Mouse (Mus musculus): Measurements from ENCODE around the gene Saxo1. TPM values are rescaled to one million over a fixed set of nuclear protein-coding genes. Genes with fewer than 3 reads are reported as not detected.

Saxo1 gene
- total RNA-seq (2021) = not detected

DNA sequence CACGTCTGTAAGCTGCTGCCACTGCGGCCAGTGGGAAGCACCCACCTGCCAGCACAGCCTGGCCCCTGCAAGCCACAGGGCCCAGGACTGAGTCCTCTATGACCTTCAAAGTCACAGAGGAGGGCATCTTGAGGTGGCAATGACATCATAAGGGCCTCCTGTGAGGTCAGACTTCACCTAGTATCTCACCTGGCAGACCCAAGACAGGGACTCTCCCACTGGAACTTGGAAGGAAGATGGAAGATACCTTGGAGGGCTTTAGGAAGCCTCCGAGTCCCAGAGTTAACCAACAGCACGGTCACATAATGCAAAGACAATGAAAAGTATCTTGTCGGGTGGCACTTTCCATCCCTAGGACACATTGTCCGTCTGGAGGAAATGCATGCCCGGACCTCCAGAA, at the start of gene Saxo1:
Gene Saxo1 (minus strand): TSS at position 101 of the 400 bp plus-strand sequence.
- no peak for DNase-seq
- intact Hi-C loops (cut with DNase I) = loop anchor here (5.0 to 10.0 kb wide), 2 partner anchors 626 to 1153 kb away; no protein-coding TSS in a partner anchor

GRCm38 (mm10) chr4:86591304-86591703, 33.2 kb upstream of the Saxo1 start:
- no peak for DNase-seq
- intact Hi-C loops (cut with DNase I) = no loop called here

DNA sequence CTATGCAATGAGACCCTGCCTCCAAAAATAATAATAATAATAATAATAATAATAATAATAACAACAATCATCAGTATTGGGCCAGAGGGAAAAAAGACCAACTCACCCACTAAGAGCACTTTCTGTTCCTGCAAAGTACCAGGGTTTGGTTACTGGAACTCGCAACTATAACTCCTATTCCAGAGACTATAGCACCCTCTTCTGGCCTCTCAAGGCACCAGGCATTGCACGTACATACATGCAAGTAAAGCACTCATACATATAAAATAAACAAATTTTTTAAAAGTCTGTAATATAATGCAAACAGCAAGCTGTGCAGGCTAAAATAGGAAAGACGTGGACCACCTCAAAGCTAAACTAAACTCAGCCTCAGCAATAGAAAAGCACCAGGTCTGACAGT, 30.1 kb upstream of the Saxo1 start:
- DNase-seq = no peak

GRCm38 (mm10) chr4:86580591-86580990, 22.5 kb upstream of the Saxo1 start:
- no peak for DNase-seq
- intact Hi-C loops (cut with DNase I) = no loop called here

More for the DNA sequence above, 30.1 kb upstream of the Saxo1 start:
- intact Hi-C loops (cut with DNase I) = no loop called here

GRCm38 (mm10) chr4:86580056-86580455, 21.9 kb upstream of the Saxo1 start:
- no peak for DNase-seq
- intact Hi-C loops (cut with DNase I) = no loop called here

DNA sequence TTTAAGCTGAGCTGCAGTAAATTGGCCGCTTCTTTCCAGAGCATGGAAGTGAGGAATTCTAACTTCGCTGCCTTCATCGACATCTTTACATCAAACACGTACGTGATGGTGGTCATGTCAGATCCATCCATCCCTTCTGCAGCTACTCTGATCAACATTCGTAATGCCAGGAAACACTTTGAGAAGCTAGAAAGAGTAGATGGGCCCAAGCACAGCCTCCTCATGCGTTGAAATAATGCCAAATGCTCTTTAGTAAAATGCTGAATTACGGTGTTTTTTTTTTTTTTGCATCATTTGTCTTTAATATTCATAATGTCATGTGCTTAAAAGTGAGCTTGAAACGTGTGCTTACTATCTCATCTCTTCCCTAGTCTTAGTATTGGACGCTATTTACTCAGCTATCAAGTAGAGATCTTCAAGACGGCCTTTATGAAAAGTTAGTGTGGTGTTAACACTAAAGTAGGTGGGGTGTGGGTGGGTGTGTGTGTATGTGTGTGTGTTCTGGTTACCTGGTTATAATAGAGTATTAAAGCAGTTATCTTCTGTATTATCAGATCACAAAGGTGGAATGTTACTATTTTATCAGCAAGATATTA, 18.6 kb upstream of the Saxo1 start:
- intact Hi-C loops (cut with DNase I) = loop anchor here (5.0 to 10.0 kb wide), 2 partner anchors 171 to 278 kb away; partner anchors contain the start of genes Dennd4c and Rps6
- DNase-seq = no peak

- DNase-seq = peak; percentile 6 to 17
These were observed 18.0 kb upstream of the Saxo1 start for GRCm38 (mm10) chr4:86576120-86576541.

DNA sequence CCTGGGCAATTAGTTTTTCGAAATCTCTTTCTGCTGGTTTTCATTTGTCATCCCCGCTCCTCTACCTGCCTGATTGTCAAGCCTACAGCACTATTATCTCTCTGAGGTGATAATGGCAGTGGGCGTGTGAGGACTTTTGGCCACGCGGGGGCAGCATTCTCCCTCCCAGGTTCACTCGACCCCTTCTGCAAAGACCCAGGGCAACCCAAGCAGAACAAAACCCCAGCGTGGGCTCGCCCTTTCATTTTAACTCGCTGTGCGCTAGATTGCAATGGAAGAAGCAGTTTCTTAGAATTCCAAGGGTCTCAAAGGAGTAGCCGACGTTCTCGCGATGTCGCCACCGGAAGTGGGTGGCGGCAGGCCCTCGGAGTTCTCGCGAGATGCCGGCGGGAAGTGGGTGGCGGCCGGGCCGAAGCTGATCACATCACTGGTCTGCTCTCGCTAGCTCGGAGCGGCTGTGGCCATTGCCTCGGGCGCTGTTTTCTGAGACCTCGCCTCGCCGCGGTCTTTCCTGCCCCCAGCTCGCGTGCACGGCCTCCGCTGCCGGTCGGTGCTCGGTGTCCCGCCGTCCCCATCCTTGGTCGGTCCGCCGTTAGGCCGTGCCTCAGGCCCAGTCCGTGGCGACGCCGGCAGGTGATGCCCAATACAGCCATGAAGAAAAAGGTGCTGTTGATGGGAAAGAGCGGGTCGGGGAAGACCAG, 17.3 kb upstream of the Saxo1 start, which contains the start of gene Rraga:
Gene Rraga (plus strand): TSS at position 386 of the 701 bp plus-strand sequence.
- DNase-seq = peak; percentile 97 to 98
- intact Hi-C loops (cut with DNase I) = loop anchor here (1.0 to 10.0 kb wide), 4 partner anchors 35 to 279 kb away; partner anchors contain the start of genes Dennd4c and Rps6

More at GRCm38 (mm10) chr4:86576120-86576541, 18.0 kb upstream of the Saxo1 start:
- intact Hi-C loops (cut with DNase I) = loop anchor here (5.0 to 10.0 kb wide), 2 partner anchors 171 to 279 kb away; partner anchors contain the start of genes Dennd4c and Rps6

GRCm38 (mm10) chr4:86574939-86575282, 16.8 kb upstream of the Saxo1 start:
- intact Hi-C loops (cut with DNase I) = loop anchor here (1.0 to 10.0 kb wide), 4 partner anchors 36 to 280 kb away; partner anchors contain the start of genes Dennd4c and Rps6
- peak in 1 of 2 experiments; percentile 5 for DNase-seq

DNA sequence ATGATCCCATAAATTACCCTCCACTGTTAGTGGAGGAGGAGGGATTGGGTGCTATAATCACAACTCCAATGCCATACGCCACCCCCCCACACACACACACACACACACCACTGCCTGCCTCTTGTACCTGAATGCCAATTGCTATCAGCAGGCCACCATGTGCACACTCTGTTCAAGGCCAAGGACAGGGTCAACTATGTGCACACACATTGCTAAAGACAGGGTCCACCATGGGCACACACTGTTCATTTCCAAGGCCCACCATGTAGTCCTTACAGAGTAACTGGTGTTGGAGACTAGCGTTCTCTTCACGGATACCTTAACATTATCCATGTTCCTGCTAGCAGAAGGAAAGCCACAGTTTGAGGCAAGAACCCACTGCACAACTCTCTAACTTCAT, 2.9 kb upstream of the Saxo1 start:
- intact Hi-C loops (cut with DNase I) = no loop called here
- DNase-seq = no peak

DNA sequence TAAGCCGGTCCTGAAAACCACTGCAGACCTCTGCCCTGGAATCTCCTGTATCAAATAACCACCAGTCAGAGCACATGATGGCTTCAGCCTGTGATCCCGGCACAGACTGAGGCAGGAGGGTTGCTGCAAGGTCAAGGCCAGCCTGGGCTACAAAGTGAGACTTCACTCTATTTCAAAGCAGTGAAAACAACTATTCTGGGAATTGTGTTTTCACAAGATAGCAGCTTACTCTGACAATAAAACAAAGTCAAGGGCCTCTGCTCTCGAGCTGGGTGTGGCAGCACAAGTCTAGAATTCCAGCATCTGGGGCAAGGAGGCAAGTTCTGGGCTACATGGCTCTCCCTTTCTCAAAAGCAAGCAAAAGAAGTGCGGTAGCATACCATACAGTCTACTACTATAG, 878 bp upstream of the Saxo1 start:
- DNase-seq = no peak
- intact Hi-C loops (cut with DNase I) = loop anchor here (5.0 to 10.0 kb wide), 2 partner anchors 627 to 1154 kb away; no protein-coding TSS in a partner anchor

GRCm38 (mm10) chr4:86557371-86557770, 757 bp downstream of the Saxo1 start:
- intact Hi-C loops (cut with DNase I) = loop anchor here (5.0 to 10.0 kb wide), 2 partner anchors 625 to 1153 kb away; no protein-coding TSS in a partner anchor
- no peak for DNase-seq

GRCm38 (mm10) chr4:86555035-86555707, 3.0 kb downstream of the Saxo1 start:
- no peak for DNase-seq
- intact Hi-C loops (cut with DNase I) = loop anchor here (1.0 to 10.0 kb wide), 3 partner anchors 623 to 1150 kb away; no protein-coding TSS in a partner anchor

- intact Hi-C loops (cut with DNase I) = loop anchor here (10.0 kb wide), 1 partner anchor 504 kb away; no protein-coding TSS in a partner anchor
- DNase-seq = no peak
These were observed 9.8 kb downstream of the Saxo1 start for GRCm38 (mm10) chr4:86548332-86548731.

DNA sequence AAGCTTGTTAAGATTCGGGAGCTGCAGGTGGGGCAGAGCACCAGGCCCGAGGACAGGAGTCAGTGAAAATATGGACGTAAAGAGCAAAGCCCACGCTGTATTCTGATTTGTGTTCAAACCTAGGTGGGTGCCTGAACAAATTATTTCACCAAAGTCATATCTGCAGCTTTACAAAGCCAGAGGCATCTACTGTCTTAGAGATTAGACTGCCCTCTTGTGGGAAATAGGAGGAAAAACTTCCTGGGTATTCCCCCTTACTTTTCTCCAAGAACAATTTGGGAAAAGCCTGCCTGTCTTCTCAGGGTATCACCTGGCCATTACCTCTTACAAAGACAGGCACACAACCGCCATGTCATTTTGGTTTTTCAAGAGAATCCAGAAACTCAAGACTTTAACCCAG, 12.5 kb downstream of the Saxo1 start:
- peak in 1 of 2 experiments; percentile 8 for DNase-seq
- intact Hi-C loops (cut with DNase I) = loop anchor here (10.0 kb wide), 1 partner anchor 501 kb away; no protein-coding TSS in a partner anchor

GRCm38 (mm10) chr4:86543999-86544398, 14.1 kb downstream of the Saxo1 start:
- DNase-seq = no peak
- intact Hi-C loops (cut with DNase I) = loop anchor here (5.0 to 10.0 kb wide), 2 partner anchors 157 to 499 kb away; no protein-coding TSS in a partner anchor

DNA sequence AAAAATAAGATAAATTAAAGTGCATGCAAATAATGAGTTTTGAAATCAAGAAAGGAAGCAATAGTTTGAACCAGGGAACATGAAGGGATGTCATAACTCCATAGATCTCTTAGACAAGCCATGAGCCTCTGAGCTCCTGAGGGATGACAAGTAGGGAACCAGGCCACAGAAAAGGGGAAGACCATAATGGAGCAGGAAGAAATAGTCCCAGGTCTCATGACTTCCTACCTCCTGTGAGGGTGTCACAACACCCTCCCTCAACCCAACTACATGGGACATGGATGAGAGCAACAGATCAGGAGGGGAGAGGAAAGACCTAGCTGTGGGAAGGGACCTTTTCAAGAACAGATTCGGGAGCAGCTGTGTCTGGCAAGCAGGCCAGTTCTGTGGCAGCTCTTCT, 16.6 kb downstream of the Saxo1 start:
- intact Hi-C loops (cut with DNase I) = loop anchor here (5.0 to 10.0 kb wide), 2 partner anchors 154 to 497 kb away; no protein-coding TSS in a partner anchor
- no peak for DNase-seq

GRCm38 (mm10) chr4:86538936-86539335, 19.2 kb downstream of the Saxo1 start:
- DNase-seq = no peak
- intact Hi-C loops (cut with DNase I) = loop anchor here (5.0 kb wide), 1 partner anchor 97 kb away; no protein-coding TSS in a partner anchor

DNA sequence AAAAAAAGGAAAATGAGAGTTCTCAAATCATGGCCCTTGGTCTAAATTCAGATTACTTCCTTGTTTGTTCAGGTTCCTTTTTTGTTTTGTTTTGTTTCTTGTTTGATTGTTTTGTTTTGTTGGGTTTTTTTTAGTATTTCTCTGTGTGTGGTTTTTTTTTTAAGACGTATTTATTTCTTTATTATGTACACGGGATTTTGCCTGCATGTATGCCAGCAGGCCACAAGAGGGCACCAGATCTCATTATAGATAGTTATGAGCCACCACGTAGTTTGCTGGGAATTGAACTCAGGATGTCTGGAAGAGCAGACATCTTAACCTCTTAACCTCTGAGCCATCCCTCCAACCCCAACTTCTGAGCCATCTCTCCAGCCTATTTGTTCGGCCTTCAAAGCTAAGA, 20.2 kb downstream of the Saxo1 start:
- intact Hi-C loops (cut with DNase I) = loop anchor here (5.0 kb wide), 1 partner anchor 96 kb away; no protein-coding TSS in a partner anchor

DNA sequence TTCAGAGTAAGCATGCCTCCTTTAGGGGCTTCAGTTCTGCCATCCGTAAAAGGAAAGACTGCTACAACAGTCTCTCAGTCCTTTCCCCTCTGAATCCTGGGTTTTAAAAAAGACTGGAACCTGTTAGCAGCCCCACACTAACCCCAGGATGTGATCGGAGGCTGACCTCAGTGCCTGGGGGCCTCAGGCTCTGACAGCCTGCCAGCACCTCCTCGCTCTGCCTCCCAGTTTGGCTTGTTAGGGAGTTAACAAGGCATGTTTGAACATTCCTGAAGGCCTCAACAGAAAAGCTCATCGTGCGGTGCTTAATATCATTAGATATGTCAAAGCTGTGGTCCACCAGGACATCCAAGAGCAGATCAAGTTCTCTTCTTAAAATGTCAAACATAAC, 24.0 kb downstream of the Saxo1 start:
- DNase-seq = no peak
- intact Hi-C loops (cut with DNase I) = no loop called here

More for the DNA sequence above, 20.2 kb downstream of the Saxo1 start:
- peak; percentile 31 to 52 for DNase-seq

Measured in heart, postnatal 36 days (tissue).